Mouse (Mus musculus): ENCODE results near the gene Gm49339. TPM values are rescaled to one million over a fixed set of nuclear protein-coding genes. Genes with fewer than 3 reads are reported as not detected.

The Gm49339 gene
- polyA plus RNA-seq, 1 experiment from 2014 or later: not detected

DNA sequence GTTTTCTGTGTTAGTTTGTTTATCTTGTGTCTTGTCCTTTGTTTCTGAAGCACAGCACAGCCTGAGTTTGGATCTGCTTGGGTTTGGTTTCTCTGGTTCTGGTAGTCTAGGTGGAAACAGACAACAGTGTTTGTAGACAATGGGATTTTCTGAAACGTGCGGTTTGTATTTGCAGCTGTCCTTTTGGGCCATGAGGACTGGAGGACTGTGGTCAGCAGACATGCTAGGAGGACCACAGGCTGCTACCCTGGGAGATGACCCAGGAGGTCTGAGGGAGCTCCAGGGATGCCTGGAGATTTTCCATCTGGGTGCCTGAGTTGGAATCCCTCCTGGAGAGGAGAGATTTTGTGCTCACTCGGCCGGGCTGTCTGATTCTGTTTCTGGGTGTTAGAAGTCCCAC is 46.2 kb downstream of the Gm49339 start:
- ATAC-seq (ENCODE audit: low FRiP score, low read depth): no peak
- 78% methylated on average over 4 of the region's 4 CpGs for WGBS
- Histone ChIP-seq H3K9ac (replicated peaks) (no peak overlapping the region), H3K36me3 (no peaks in the 10 kb centered on the region), H3K4me2 (replicated peaks) (no peak overlapping the region), H3K4me3 (no peak overlapping the region), H3K9me3 (no peaks in the 10 kb centered on the region), H3K27ac (replicated peaks) (no peak overlapping the region), H3K27me3 (no peaks in the 10 kb centered on the region), H3K4me1 (no peaks in the 10 kb centered on the region)

DNA sequence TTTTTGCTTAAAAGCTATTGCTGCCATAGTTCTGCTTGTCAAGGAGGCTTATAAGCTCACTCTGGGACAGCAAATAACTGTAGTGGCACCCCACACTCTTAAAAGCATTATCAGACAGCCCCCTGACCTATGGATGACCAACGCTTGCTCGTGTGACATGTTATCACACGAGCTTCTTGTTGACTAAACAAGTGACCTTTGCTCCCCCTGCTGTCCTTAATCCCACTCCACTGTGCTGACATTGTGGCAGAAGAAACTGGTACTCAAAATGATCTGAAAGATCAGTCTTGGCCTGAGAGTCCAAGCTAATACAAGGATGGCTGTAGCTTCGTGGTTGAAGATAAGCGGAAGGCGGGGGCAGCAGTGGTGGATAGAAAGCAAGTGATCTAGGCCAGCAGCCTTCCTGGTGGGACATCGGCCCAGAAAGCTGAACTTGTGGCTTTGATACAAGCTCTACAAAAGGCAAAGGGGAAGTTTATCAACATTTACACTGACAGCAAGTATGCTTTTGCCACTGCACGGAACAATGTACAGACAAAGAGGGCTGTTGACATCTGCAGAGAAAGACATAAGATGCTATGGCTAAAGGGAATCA is 48.5 kb downstream of the Gm49339 start:
- no peak overlapping the region for H3K4me2 ChIP-seq (replicated peaks)
- no peak overlapping the region for H3K4me3 ChIP-seq
- H3K9ac ChIP-seq (replicated peaks): no peak overlapping the region
- H3K27me3 ChIP-seq: no peaks in the 10 kb centered on the region
- ATAC-seq (ENCODE audit: low FRiP score, low read depth): no peak
- H3K36me3 ChIP-seq: no peaks in the 10 kb centered on the region
- 61% methylated on average over 8 of the region's 8 CpGs for WGBS
- H3K27ac ChIP-seq (replicated peaks): no peak overlapping the region
- H3K4me1 ChIP-seq: no peaks in the 10 kb centered on the region
- no peaks in the 10 kb centered on the region for H3K9me3 ChIP-seq

DNA sequence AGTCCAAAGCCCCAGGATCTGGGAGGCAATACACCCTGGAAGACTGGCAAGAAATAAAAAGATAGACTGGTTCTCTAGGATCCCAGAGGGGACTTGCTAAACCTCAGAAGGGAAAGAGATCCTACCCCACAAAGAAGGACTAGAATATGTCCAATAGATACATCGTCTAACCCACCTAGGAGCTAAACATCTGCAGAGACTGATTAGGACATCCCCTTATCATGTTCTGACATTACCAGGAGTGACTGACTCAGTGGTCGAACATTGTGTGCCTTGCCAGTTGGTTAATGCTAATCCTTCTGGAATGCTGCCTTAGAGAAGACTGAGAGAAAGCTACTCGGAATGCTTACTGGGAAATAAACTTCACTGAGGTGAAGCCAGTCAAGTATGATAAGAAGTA is 49.1 kb downstream of the Gm49339 start:
- Histone ChIP-seq H3K4me3 (no peak overlapping the region), H3K9me3 (no peaks in the 10 kb centered on the region), H3K9ac (replicated peaks) (no peak overlapping the region), H3K27me3 (no peaks in the 10 kb centered on the region), H3K4me2 (replicated peaks) (no peak overlapping the region), H3K4me1 (no peaks in the 10 kb centered on the region), H3K27ac (replicated peaks) (no peak overlapping the region), H3K36me3 (no peaks in the 10 kb centered on the region)
- WGBS: 55% methylated on average over 3 of the region's 3 CpGs
- no peak for ATAC-seq (ENCODE audit: low FRiP score, low read depth)

GRCm38 (mm10) chr10:51530813-51531212 is 50.4 kb downstream of the Gm49339 start:
- H3K4me3 ChIP-seq: no peak overlapping the region
- no peak for ATAC-seq (ENCODE audit: low FRiP score, low read depth)

More at GRCm38 (mm10) chr10:51530813-51531212, 50.4 kb downstream of the Gm49339 start:
- Histone ChIP-seq H3K4me1 (no peaks in the 10 kb centered on the region), H3K36me3 (no peaks in the 10 kb centered on the region), H3K4me2 (replicated peaks) (no peak overlapping the region), H3K9me3 (no peaks in the 10 kb centered on the region), H3K27me3 (no peaks in the 10 kb centered on the region), H3K9ac (replicated peaks) (no peak overlapping the region), H3K27ac (replicated peaks) (no peak overlapping the region)
- 86% methylated on average over 7 of the region's 7 CpGs for WGBS

Other genes starting within 250 kb of the Gm49339 start
- gene Lilr4b, start within 50 bp of the Gm49339 start, polyA plus RNA-seq (2016; fragmentation: Nextera tagmentation; extraction: Ambion mirVana): not detected in 2 replicates
- gene Lilrb4a, start 10.3 kb downstream of the Gm49339 start, polyA plus RNA-seq (2016; fragmentation: Nextera tagmentation; extraction: Ambion mirVana): 0.57 and 0.93 TPM in 2 replicates
- gene Fam162b, start 109.9 kb downstream of the Gm49339 start, polyA plus RNA-seq (2016; fragmentation: Nextera tagmentation; extraction: Ambion mirVana): 2.6 TPM in 2 replicates
- gene Gprc6a, start 150.8 kb downstream of the Gm49339 start, polyA plus RNA-seq (2016; fragmentation: Nextera tagmentation; extraction: Ambion mirVana): not detected in 2 replicates
- gene Rfx6, start 197.1 kb downstream of the Gm49339 start, polyA plus RNA-seq (2016; fragmentation: Nextera tagmentation; extraction: Ambion mirVana): not detected in 2 replicates